Mouse (Mus musculus) C2C12 (cell line): Measurements from ENCODE around the gene Tgfbr3.

Source experiments
- CEBPB ChIP-seq: IDR thresholded peaks from one replicate; pipeline ENCODE4 v1.6.1; 2011; ENCODE audit warnings: low read depth, mild to moderate bottlenecking, control low read depth, moderate library complexity
- CTCF ChIP-seq: IDR thresholded peaks from one replicate; pipeline ENCODE4 v1.5.1; 2011; ENCODE audit not compliant: control insufficient read depth, insufficient read depth, insufficient read length
- FOSL1 ChIP-seq: IDR thresholded peaks from one replicate; pipeline ENCODE4 v1.8.0; 2011; ENCODE audit warnings: mild to moderate bottlenecking, low read length; ENCODE audit not compliant: poor library complexity, insufficient read depth, severe bottlenecking
- MAX ChIP-seq: IDR thresholded peaks from one replicate; pipeline ENCODE4 v1.6.1; 2011; ENCODE audit warnings: mild to moderate bottlenecking, control low read depth
- MYOD1 ChIP-seq: IDR thresholded peaks from one replicate; pipeline ENCODE4 v1.6.1; 2011; ENCODE audit warnings: low read depth; ENCODE audit not compliant: control insufficient read depth, insufficient read length
- MYOG ChIP-seq: IDR thresholded peaks from one replicate; pipeline ENCODE4 v1.6.1; 2011; ENCODE audit not compliant: control insufficient read depth, insufficient read length; ENCODE audit errors: extremely low read depth
- USF1 ChIP-seq: IDR thresholded peaks from one replicate; pipeline ENCODE4 v1.6.1; 2011; ENCODE audit warnings: low read depth, mild to moderate bottlenecking, control low read depth, moderate library complexity

- TF ChIP-seq CTCF (no peak), MYOD1 (no peak), FOSL1 (no peak), CEBPB (no peak), MAX (peak; percentile 25), MYOG (no peak), USF1 (no peak)
Measured at GRCm38 (mm10) chr5:107119896-107120295, 169.5 kb downstream of the Tgfbr3 start.
